11 mouse cellular contexts compared by ENCODE assay signal in the genomic region with DNA sequence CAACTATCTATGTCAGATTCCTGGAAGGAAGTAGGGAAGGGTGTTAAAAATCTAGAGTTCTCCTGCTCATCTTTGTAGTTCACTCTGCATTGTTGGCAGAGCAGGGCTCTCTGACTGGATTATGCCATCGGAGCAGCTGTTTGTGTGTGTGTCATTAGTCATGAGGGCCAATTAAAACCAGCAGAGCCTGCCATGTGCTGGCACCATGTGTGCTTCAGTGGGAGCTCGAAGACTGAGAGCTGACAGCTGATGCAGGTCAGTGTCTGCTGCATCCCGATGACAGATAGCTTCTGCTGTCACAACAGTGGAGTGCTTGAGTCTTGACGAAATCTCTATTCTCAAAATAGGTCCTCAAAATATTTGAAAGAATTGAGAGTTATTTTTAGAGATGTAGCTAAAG.
A peak's percentile ranks its signal among the peaks of the same experiment; 100 is the strongest.
DNase-seq lines count a peak whose midpoint lies in the region; ATAC-seq and TF ChIP-seq lines count a peak whose summit lies in the region.
"Had no signal": no experiment of that assay in that cellular context is flagged by ENCODE, and none has a peak within 500 bp of the region (broad histone marks: within the 10 kb centered on the region; RNA-seq: fewer than 3 reads in every experiment).

No protein-coding gene starts in this region.

- peaks cover 11% of the 10 kb centered on the region for H3K4me1 ChIP-seq in hindbrain, embryonic 14.5 days (replicated peaks; ENCODE audit: control insufficient read depth, insufficient read depth, low read length)
- H3K4me1 ChIP-seq in midbrain, embryonic 15.5 days: peaks cover 29% of the 10 kb centered on the region

- no peak for TF ChIP-seq CTCF in brain, embryonic 14.5 days (IDR thresholded peaks at IDR 0.05; ENCODE audit: borderline replicate concordance, extremely low read depth, insufficient read depth, insufficient read length)

- no peak overlapping the region for H3K4me3 ChIP-seq in hindbrain, embryonic 14.5 days (replicated peaks; ENCODE audit: low read length)
- no peak overlapping the region for H3K4me3 ChIP-seq in midbrain, embryonic 15.5 days

- WGBS in hindbrain, embryonic 14.5 days: 46% methylated on average over 4 of the region's 4 CpGs
- 42% methylated on average over 4 of the region's 4 CpGs for whole genome bisulfite sequencing in midbrain, embryonic 15.5 days

- no peak overlapping the region for H3K9ac ChIP-seq in hindbrain, embryonic 14.5 days
- no peak overlapping the region for H3K9ac ChIP-seq in midbrain, embryonic 15.5 days

- peak; percentile 74 for ATAC-seq in hindbrain, embryonic 14.5 days (ENCODE audit: low FRiP score)
- ATAC-seq in midbrain, embryonic 15.5 days (replicated peaks): 0 out of 2 replicates have a peak, but pooled peaks have one; percentile 26
- ATAC-seq: activated CD4-positive, CD25-positive, alpha-beta regulatory T cell, adult 4 months had no signal

- no peaks in the 10 kb centered on the region for H3K27me3 ChIP-seq in hindbrain, embryonic 14.5 days (ENCODE audit: control insufficient read depth, insufficient read depth, low read length)
- no peaks in the 10 kb centered on the region for H3K27me3 ChIP-seq in midbrain, embryonic 15.5 days (replicated peaks)

- no peaks in the 10 kb centered on the region for H3K9me3 ChIP-seq in hindbrain, embryonic 14.5 days (ENCODE audit: control insufficient read depth, low read length)
- H3K9me3 ChIP-seq in midbrain, embryonic 15.5 days: no peaks in the 10 kb centered on the region
- H3K9me3 ChIP-seq: G1E had no signal

- DNase-seq in embryo, embryonic 10 days (ENCODE audit: low spot score): peak; percentile 17
- DNase-seq in embryo, embryonic 11 days: no peak
- peak; percentile 94 for DNase-seq in brain, embryonic 14.5 days (ENCODE audit: low read depth)
- DNase-seq in hindbrain, embryonic 14.5 days (ENCODE audit: low spot score): no peak
- DNase-seq in lung, adult 18-20 months: no peak
- DNase-seq in urinary bladder, adult 18-20 months (ENCODE audit: low spot score in 2 of 2): no peak
- no peak for DNase-seq in urinary bladder, postnatal 36 days (ENCODE audit: low spot score in 2 of 2)
- DNase-seq: lung, postnatal 10 days had no signal

- peak overlapping the region; percentile 66 for H3K27ac ChIP-seq in hindbrain, embryonic 14.5 days
- H3K27ac ChIP-seq in midbrain, embryonic 15.5 days: peak overlapping the region; percentile 7; the same call in 1 of the 2 replicates

- H3K4me2 ChIP-seq in hindbrain, embryonic 14.5 days (replicated peaks): no peak overlapping the region
- H3K4me2 ChIP-seq in midbrain, embryonic 15.5 days: no peak overlapping the region

- no peak for TF ChIP-seq POLR2A in brain, embryonic 14.5 days (IDR thresholded peaks at IDR 0.05; ENCODE audit: borderline replicate concordance, extremely low read depth, insufficient read depth, insufficient read length, poor library complexity, severe bottlenecking)

- no peaks in the 10 kb centered on the region for H3K36me3 ChIP-seq in hindbrain, embryonic 14.5 days (replicated peaks; ENCODE audit: control insufficient read depth, insufficient read depth)
- no peaks in the 10 kb centered on the region for H3K36me3 ChIP-seq in midbrain, embryonic 15.5 days (replicated peaks)
- H3K36me3 ChIP-seq: G1E had no signal

Comparison
In these comparisons a context has a peak if more than half of its experiments do, and no peak if none do; other contexts are left out.
1. DNase-seq: peak in embryo, embryonic 10 days (single experiment) and brain, embryonic 14.5 days (single experiment); none in embryo, embryonic 11 days (single experiment), hindbrain, embryonic 14.5 days (single experiment), lung, adult 18-20 months (0 of 2), urinary bladder, adult 18-20 months (0 of 2) and urinary bladder, postnatal 36 days (0 of 2).